Mouse (Mus musculus): ENCODE data around the gene Aldh5a1.

GRCm38 (mm10) chr13:24985435-24985834, 48.0 kb upstream of the Aldh5a1 start:
- TF ChIP-seq CTCF (IDR thresholded peaks at IDR 0.05; ENCODE audit: control insufficient read depth, insufficient read depth, insufficient read length) (no peak), MYOG (IDR thresholded peaks at IDR 0.05; ENCODE audit: control insufficient read depth, extremely low read depth, insufficient read length) (no peak)

Data from C2C12 (cell line).